Mouse (Mus musculus) embryo, embryonic 9.5 days (tissue): ENCODE data around the gene Calr4.

ENCODE experiments used
- DNase-seq: peaks from one replicate; pipeline ENCODE4 v3.0.0-alpha.2; 2017; ENCODE audit errors: extremely low spot score

Calr4 gene

GRCm38 (mm10) chr4:109279689-109280458 lies 45.6 kb downstream of the Calr4 start, which contains the start of gene Eps15:
TSS of gene Eps15 (plus strand) at chr4:109280268.
- peak; percentile 93 for DNase-seq

GRCm38 (mm10) chr4:109280459-109281160 lies 46.3 kb downstream of the Calr4 start:
- peak; percentile 50 for DNase-seq

GRCm38 (mm10) chr4:109281161-109281560 lies 46.9 kb downstream of the Calr4 start:
- peak; percentile 5 for DNase-seq

- DNase-seq: no peak
Observed at GRCm38 (mm10) chr4:109281946-109282345, 47.7 kb downstream of the Calr4 start.

GRCm38 (mm10) chr4:109294629-109295028 lies 60.3 kb downstream of the Calr4 start:
- DNase-seq: no peak

GRCm38 (mm10) chr4:109296510-109296909 lies 62.2 kb downstream of the Calr4 start:
- DNase-seq: no peak

- no peak for DNase-seq
Observed at GRCm38 (mm10) chr4:109299136-109299535, 64.9 kb downstream of the Calr4 start.
